Mouse (Mus musculus) midbrain, embryonic 14.5 days (tissue): ENCODE data around the gene Ndufb3. TPM values are rescaled to one million over a fixed set of nuclear protein-coding genes. Genes with fewer than 3 reads are reported as not detected.
"Not testable (repeated sequence)": the region's sequence is repeated elsewhere in the genome, so short reads cannot be mapped to it uniquely, and the experiment has no call there.

Experiments used
- ATAC-seq: fragments of 200-750 bp; cut with Nextera tagmentation; 2 replicates; pipeline ENCODE4 v1.8.0; 2017; ENCODE audit warnings: moderate number of reproducible peaks, moderate library complexity; ENCODE audit not compliant: low FRiP score, low TSS enrichment
- DNase-seq: peaks from one replicate; pipeline ENCODE4 v3.0.0-alpha.2; 2015
- H3K27ac ChIP-seq: fragments of 300-500 bp; sonication (generic); replicated peaks from 2 replicates; pipeline ENCODE4 v1.5.1; 2014; ENCODE audit warnings: mild to moderate bottlenecking, low read depth, low read length, moderate library complexity
- H3K27me3 ChIP-seq: fragments of 300-500 bp; sonication (generic); 2 replicates; pipeline ENCODE4 v1.6.1; 2014; ENCODE audit warnings: low read length, control low read depth, mixed read lengths; ENCODE audit not compliant: control insufficient read depth, insufficient read depth
- H3K36me3 ChIP-seq: fragments of 300-500 bp; sonication (generic); 2 replicates; pipeline ENCODE4 v1.6.1; 2014; ENCODE audit warnings: low read length, control low read depth; ENCODE audit not compliant: control insufficient read depth, insufficient read depth
- H3K4me1 ChIP-seq: fragments of 300-500 bp; sonication (generic); 2 replicates; pipeline ENCODE4 v1.6.1; 2014; ENCODE audit warnings: mild to moderate bottlenecking, antibody characterized with exemption, low read length, control low read depth; ENCODE audit not compliant: control insufficient read depth, insufficient read depth
- H3K4me2 ChIP-seq: fragments of 300-500 bp; sonication (generic); 2 replicates; pipeline ENCODE4 v1.6.1; 2014; ENCODE audit warnings: mild to moderate bottlenecking, low read length, moderate library complexity
- H3K4me3 ChIP-seq: fragments of 300-500 bp; sonication (generic); replicated peaks from 2 replicates; pipeline ENCODE4 v1.5.1; 2014; ENCODE audit warnings: low read depth, low read length
- H3K9ac ChIP-seq: fragments of 300-500 bp; sonication (generic); replicated peaks from 2 replicates; pipeline ENCODE4 v1.6.1; 2014; ENCODE audit warnings: mild to moderate bottlenecking, low read length, moderate library complexity
- H3K9me3 ChIP-seq: fragments of 300-500 bp; sonication (generic); 2 replicates; pipeline ENCODE4 v1.6.1; 2016; ENCODE audit warnings: low read length, control low read depth, mixed read lengths; ENCODE audit not compliant: control insufficient read depth
- WGBS: fragments of 180-500 bp; shearing (Covaris S2); extraction: QIAGEN DNeasy Blood & Tissue Kit; methylation state at CpG from one replicate; pipeline ENCODE4 v1.1.7; 2014; 5-methylcytosine and 5-hydroxymethylcytosine counted together
- polyA plus RNA-seq: library from polyadenylated mRNA; unstranded; fragments of >200 nt; fragmentation: Nextera tagmentation; extraction: Ambion mirVana; gene quantifications from 2 replicates; pipeline ENCODE4 v1.2.1, GENCODE M21; 2014

Ndufb3 gene
- polyA plus RNA-seq, 1 experiment from 2014 or later: 174 TPM

GRCm38 (mm10) chr1:58579179-58579578 lies 7.0 kb upstream of the Ndufb3 start:
- DNase-seq: peak; percentile 26

GRCm38 (mm10) chr1:58582611-58583010 lies 3.6 kb upstream of the Ndufb3 start:
- Histone ChIP-seq H3K4me3 (no peak overlapping the region), H3K4me1 (peaks cover 12% of the 10 kb centered on the region), H3K9me3 (no peaks in the 10 kb centered on the region), H3K27ac (no peak overlapping the region), H3K9ac (no peak overlapping the region), H3K4me2 (no peak overlapping the region), H3K27me3 (no peaks in the 10 kb centered on the region), H3K36me3 (no peaks in the 10 kb centered on the region)
- DNase-seq (no peak), ATAC-seq (no peak)
- 78% methylated on average over 1 of the region's 1 CpGs for WGBS

More at GRCm38 (mm10) chr1:58579179-58579578, 7.0 kb upstream of the Ndufb3 start:
- Histone ChIP-seq H3K4me1 (no peaks in the 10 kb centered on the region), H3K27ac (no peak overlapping the region), H3K9ac (no peak overlapping the region), H3K4me2 (no peak overlapping the region), H3K27me3 (no peaks in the 10 kb centered on the region), H3K36me3 (no peaks in the 10 kb centered on the region), H3K9me3 (no peaks in the 10 kb centered on the region), H3K4me3 (no peak overlapping the region)
- no peak for ATAC-seq
- WGBS: 88% methylated on average over 2 of the region's 2 CpGs

GRCm38 (mm10) chr1:58584271-58584670 lies 1.9 kb upstream of the Ndufb3 start:
- Histone ChIP-seq H3K9ac (no peak overlapping the region), H3K9me3 (no peaks in the 10 kb centered on the region), H3K4me1 (peaks cover 12% of the 10 kb centered on the region), H3K4me2 (no peak overlapping the region), H3K36me3 (no peaks in the 10 kb centered on the region), H3K4me3 (no peak overlapping the region), H3K27ac (no peak overlapping the region), H3K27me3 (no peaks in the 10 kb centered on the region)
- ATAC-seq (no peak), DNase-seq (peak; percentile 43)
- 72% methylated on average over 1 of the region's 1 CpGs for WGBS

- Histone ChIP-seq H3K36me3 (no peaks in the 10 kb centered on the region), H3K27me3 (no peaks in the 10 kb centered on the region), H3K9ac (peak overlapping the region; percentile 81), H3K27ac (peak overlapping the region; percentile 62), H3K4me3 (peak overlapping the region; percentile 66), H3K4me2 (peak overlapping the region; percentile 80), H3K9me3 (no peaks in the 10 kb centered on the region), H3K4me1 (peaks cover 12% of the 10 kb centered on the region)
- ATAC-seq: peak; percentile 68
- DNase-seq: peak; percentile 12
- WGBS: 6% methylated on average over 36 of the region's 36 CpGs
Observed at GRCm38 (mm10) chr1:58585373-58586170, 612 bp upstream of the Ndufb3 start.

GRCm38 (mm10) chr1:58587491-58587890 lies 1.3 kb downstream of the Ndufb3 start:
- WGBS: 86% methylated on average over 1 of the region's 1 CpGs
- peak overlapping the region; percentile 66; the same call in 1 of the 2 replicates for H3K4me3 ChIP-seq
- peak overlapping the region; percentile 80 for H3K4me2 ChIP-seq
- no peak overlapping the region for H3K9ac ChIP-seq
- DNase-seq (no peak), ATAC-seq (no peak)
- H3K4me1 ChIP-seq: peaks cover 12% of the 10 kb centered on the region
- 0 out of 2 replicates have a peak, but pooled peaks cover 5% of the 10 kb centered on the region for H3K36me3 ChIP-seq
- no peaks in the 10 kb centered on the region for H3K27me3 ChIP-seq
- no peaks in the 10 kb centered on the region for H3K9me3 ChIP-seq
- H3K27ac ChIP-seq: no peak overlapping the region

- ATAC-seq (no peak), DNase-seq (no peak)
- Histone ChIP-seq H3K36me3 (no peaks in the 10 kb centered on the region), H3K9me3 (no peaks in the 10 kb centered on the region), H3K9ac (no peak overlapping the region), H3K4me1 (no peaks in the 10 kb centered on the region), H3K4me3 (no peak overlapping the region), H3K27ac (no peak overlapping the region), H3K4me2 (no peak overlapping the region), H3K27me3 (no peaks in the 10 kb centered on the region)
- WGBS: 83% methylated on average over 4 of the region's 4 CpGs
Observed at GRCm38 (mm10) chr1:58602681-58603080, 16.5 kb downstream of the Ndufb3 start.

GRCm38 (mm10) chr1:58603738-58604137 lies 17.6 kb downstream of the Ndufb3 start:
- ATAC-seq (no peak), DNase-seq (no peak)
- WGBS: 89% methylated on average over 4 of the region's 4 CpGs
- Histone ChIP-seq H3K4me3 (no peak overlapping the region), H3K4me1 (no peaks in the 10 kb centered on the region), H3K9me3 (no peaks in the 10 kb centered on the region), H3K9ac (no peak overlapping the region), H3K36me3 (no peaks in the 10 kb centered on the region), H3K4me2 (no peak overlapping the region), H3K27ac (no peak overlapping the region), H3K27me3 (no peaks in the 10 kb centered on the region)

GRCm38 (mm10) chr1:58609591-58609990 lies 23.4 kb downstream of the Ndufb3 start:
- H3K4me3 ChIP-seq, H3K9ac ChIP-seq, ATAC-seq, H3K9me3 ChIP-seq, H3K4me2 ChIP-seq, H3K27me3 ChIP-seq, H3K36me3 ChIP-seq, H3K27ac ChIP-seq, H3K4me1 ChIP-seq, DNase-seq: not testable (repeated sequence)
- WGBS: 96% methylated on average over 5 of the region's 5 CpGs

GRCm38 (mm10) chr1:58610166-58610565 lies 24.0 kb downstream of the Ndufb3 start:
- no peaks in the 10 kb centered on the region for H3K27me3 ChIP-seq
- DNase-seq (no peak), ATAC-seq (no peak)
- H3K4me2 ChIP-seq: no peak overlapping the region
- no peaks in the 10 kb centered on the region for H3K36me3 ChIP-seq
- 77% methylated on average over 1 of the region's 1 CpGs for WGBS
- H3K4me3 ChIP-seq: no peak overlapping the region
- H3K9me3 ChIP-seq: no peaks in the 10 kb centered on the region
- H3K9ac ChIP-seq: no peak overlapping the region
- H3K4me1 ChIP-seq: no peaks in the 10 kb centered on the region
- no peak overlapping the region for H3K27ac ChIP-seq
